Mouse (Mus musculus) heart, adult 18-20 months (tissue): ENCODE measurements around the gene Ifit2. TPM values are rescaled to one million over a fixed set of nuclear protein-coding genes. Genes with fewer than 3 reads are reported as not detected.
"Not testable (repeated sequence)": the region's sequence is repeated elsewhere in the genome, so short reads cannot be mapped to it uniquely, and the experiment has no call there.

Experiments
- DNase-seq, 2 experiments: peaks; one replicate each; pipeline ENCODE4 v3.0.0; 2021 to 2022; ENCODE audit warnings: mixed read lengths in 1 of 2
- total RNA-seq, 2 experiments: library from RNA; stranded (reverse); gene quantifications; 2 replicates each; pipeline ENCODE4 v1.2.3; 2021

The Ifit2 gene
- total RNA-seq, 2 experiments from 2014 or later: 3.1 to 3.7 TPM

DNA sequence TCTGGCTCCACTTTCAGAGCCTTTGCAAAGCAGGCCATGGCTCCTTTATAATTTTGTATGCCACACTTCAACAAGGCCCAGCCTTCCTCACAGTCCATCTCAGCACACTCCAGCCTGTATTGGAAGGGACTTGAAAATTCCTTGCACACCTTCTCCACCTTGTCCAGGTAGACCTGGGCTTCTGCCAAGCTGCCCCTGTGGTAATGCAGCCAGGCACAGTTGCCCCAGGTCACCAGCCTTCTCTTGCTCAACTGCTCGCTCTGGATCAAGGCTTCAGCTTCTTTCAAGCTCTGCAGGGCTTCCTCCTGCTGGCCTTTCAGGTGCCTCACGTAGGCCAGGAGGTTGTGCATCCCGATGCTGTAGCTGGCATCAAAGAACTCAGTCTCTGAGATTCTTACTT lies 44.0 kb downstream of the Ifit2 start:
- DNase-seq: not testable (repeated sequence)

DNA sequence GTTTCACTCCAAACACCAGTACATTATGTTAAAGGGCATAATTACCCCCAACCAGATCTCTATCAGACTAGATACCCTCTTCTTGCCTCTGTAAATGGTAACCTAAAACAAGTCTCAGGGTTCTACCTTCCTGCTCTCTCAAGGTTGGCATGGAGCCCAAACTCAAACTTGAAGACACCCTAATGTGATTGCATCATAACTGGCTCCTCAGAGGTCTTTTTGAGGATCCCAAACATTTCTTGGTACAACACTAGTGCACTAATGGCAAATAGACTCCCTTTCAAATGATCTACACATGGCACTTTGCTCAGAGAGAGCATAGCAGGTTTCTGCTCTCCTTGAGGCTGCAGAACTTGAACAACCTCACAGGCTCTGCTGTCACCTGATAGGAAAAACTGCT lies 46.3 kb downstream of the Ifit2 start:
- DNase-seq: no peak

DNA sequence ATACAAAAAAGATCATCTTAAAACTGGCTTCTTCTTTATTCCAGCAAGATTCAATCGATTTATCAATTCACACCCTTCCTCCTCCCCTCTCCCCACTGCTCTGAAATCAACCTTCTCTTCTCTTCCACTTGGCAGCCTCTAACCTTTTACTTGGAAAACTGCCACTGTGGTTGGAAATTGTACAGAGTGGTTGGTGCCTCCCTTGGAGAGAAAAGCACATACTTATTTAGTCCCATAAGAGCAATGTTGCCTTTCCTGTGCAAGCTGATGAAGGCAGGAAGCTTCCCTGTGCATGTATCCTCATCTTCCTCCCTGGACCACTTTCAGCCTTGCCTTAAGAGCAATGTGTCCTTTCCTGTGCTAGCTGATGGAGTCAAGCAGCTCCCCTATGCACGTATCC lies 47.8 kb downstream of the Ifit2 start:
- DNase-seq: peak; percentile 82 to 86

DNA sequence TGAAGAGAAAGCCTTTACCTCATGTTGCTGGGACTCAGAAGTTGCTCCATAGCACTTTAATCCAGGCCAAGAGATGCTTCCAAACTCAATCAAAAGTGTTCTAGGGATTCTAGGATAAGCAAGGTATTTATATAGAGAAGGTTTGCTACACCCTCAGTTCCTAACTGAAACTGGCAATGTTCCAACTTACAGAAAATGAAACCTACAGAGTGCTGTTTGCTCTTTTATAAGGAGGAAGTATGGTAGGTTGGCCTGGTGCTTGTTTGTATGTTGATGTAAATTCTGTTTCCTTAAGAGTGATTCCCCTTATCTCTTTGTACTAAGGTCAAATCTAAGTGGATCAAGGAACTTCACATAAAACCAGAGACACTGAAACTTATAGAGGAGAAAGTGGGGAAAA lies 48.8 kb downstream of the Ifit2 start:
- DNase-seq: not testable (repeated sequence)

DNA sequence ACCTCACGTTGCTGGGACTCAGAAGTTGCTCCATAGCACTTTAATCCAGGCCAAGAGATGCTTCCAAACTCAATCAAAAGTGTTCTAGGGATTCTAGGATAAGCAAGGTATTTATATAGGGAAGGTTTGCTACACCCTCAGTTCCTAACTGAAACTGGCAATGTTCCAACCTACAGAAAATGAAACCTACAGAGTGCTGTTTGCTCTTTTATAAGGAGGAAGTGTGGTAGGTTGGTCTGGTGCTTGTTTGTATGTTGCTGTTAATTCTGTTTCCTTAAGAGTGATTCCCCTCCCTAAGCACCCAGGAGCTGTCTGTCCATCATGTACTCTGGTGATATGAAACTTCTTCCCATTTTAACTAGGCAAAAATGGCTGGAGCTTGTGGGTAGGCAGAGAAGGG lies 51.4 kb downstream of the Ifit2 start, which contains the start of gene Ifit1bl1:
Gene Ifit1bl1, minus strand, starts transcription at position 69 of the 400 bp plus-strand sequence.
- not testable (repeated sequence) for DNase-seq

DNA sequence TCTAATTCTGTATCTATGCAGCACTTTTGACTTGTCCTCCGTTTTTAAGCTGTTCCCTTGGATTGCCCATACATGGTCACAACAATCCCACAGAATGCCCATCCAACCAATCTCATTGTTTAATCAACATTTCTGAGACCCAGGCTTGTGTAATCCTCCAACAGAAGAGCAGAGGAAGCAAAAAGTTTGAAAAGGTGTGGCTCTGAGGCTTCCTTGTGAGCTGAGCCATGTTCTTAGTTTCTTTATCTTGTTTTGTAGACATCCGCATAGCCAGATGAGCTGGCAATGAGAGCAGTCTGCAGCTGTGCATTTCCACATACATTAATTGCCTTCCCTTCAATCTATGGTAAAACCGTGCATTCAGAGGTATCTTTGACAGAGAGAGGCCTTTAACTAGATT lies 55.0 kb downstream of the Ifit2 start:
- no peak for DNase-seq

DNA sequence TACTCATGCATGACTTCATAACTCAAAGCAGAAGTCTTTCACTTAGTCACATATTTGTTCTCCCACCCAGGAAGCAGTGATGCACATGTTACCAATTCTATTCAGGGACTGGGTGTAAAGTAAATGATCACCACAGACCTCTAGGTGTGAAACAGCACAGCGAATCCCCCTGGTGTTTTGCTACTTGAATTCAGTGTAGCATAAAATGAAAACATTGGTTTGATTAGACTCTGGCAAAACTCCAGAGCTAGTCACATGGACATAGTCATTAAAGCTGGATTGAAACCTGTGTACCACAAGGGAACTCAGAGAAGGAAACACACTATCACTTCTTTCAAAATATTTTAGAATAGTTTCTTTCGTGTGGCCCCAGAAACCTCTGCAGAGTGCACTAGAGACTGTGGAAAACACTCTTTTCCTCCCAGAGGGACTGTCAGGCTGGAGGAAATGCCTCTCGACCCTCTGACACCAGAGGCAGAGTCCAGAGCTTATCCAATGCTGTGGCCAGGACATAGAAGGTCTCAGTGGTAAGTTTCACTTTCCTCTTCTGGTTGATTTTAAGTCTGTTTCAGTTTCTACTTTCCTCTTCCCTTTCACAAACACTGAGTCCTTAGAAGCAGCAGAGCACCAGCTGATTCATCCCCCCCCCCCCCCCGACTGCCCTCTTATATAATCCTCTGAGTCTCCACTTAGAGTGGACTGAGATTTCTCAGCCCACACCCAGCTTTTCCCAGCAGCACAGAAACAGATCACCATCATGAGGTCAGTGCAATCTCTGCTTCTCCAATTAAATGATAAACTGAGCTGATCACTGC lies 57.0 kb downstream of the Ifit2 start, which contains the start of gene Ifit3b:
Gene Ifit3b, plus strand, starts transcription at position 734 of the 815 bp plus-strand sequence.
- DNase-seq: peak; percentile 72 to 75

DNA sequence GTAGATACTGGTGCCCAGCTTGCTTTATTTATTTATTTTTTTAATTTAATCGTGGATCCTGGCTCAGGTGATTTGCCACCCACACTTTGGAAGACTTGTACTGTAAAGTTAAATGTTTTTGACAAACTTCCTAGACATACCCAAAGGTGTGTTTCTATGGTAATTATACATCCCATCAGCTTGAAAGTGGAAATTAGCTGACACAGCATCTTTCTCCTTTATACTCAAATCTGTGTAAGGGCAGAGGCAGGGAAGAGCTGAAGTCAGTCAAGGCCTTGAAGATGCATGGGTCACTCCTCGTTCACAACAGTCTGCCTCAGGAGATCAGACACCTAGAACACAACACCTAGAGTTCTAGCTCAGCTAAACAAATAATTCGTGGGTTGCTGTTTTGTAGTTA lies 59.6 kb downstream of the Ifit2 start:
- DNase-seq: not testable (repeated sequence)

DNA sequence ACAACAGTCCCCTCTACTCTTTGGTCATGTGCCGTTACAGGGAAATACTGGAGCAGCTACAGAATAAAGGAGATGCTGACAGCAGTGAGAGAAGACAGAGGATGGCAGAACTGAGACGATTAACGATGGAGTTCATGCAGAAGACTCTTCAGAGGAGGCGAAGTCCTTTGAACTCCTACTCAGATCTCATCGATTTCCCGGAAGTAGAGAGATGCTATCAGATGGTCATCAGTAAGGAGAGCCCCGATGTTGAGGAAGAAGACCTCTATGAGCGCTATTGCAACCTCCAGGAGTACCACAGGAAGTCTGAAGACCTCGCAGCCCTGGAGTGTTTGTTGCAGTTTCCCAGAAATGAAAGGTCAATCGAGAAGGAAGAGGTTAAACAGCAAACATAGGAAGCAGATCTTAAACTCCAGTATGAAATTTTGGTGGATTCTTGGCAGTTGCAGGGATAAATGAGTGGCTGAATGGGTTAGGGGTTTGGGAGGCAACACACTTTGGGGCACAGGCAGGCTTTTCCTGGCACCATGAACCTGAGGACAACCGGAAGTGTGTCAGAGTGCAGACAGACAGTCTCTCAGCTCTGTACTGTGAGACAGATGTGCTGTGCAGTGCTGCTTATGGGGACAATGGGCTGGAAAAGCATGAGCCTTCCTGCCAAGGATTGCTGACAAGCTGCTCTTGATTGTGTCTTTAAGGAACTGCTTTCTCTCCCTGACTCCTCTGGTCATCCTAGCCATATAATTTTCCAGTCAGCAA lies 61.9 kb downstream of the Ifit2 start:
- not testable (repeated sequence) for DNase-seq

DNA sequence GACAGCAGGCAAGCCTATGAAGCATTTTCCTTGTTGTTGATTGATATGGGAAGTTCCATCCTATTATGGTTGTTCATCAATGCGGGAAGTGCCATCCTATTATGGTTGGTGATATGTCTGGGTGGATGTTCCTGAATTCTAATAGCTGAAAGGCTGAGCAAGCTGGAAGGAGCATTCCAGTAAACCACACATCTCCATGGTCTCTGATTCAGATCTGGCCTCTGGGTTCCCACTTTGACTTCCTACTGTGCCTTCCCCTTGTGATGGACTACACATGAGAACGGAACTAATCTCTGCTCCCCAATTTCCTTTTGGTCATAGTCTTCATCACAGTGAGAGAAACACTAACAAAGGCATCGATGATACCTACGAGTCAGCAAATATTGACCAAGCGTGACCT lies 70.4 kb downstream of the Ifit2 start:
- no peak for DNase-seq

DNA sequence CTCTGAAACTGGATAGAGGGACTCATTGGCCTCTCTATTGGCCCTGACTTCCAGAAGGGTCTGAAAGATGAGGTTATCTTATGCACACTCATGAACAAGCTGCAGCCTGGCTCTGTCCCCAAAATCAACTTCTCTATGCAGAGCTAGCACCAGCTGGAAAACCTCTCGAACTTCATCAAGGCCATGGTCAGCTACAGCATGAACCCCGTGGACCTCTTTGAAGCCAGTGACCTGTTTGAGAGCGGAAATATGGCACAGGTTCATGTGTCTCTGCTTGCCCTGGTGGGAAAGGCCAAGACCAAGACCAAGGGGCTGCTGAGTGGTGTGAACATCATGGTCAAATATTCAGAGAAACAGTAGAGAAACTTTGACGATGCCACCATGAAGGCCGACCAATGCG lies 73.3 kb downstream of the Ifit2 start:
- no peak for DNase-seq

DNA sequence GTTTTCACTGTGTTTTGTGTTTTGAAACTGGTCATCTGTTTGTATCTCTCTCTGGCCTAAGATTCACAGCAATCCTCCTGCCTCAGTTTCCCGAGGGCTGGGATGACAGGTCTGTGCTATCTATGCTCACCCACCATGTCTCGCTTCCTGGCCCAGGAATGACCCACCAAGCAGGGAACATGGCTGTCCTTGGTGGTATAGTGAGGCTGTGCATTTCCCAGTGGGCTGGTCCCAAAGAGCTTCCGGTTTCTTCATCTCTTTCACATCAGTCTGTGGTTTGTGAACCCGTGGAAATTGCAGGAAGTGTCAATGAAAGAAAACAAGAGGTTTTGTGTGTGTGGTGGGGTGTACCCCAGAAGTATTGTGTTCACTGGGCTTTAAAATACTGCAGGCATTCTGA lies 74.2 kb downstream of the Ifit2 start:
- DNase-seq: no peak

Other genes with a start within 250 kb of the Ifit2 start
- gene Ch25h, start 75.5 kb upstream of the Ifit2 start, total RNA-seq: under 1 TPM in 1 of 2 experiments, not detected in 1; 0.25 TPM
- 10 to 100 TPM; 22.2 to 28.9 TPM for gene Lipa, start 23.2 kb upstream of the Ifit2 start, total RNA-seq
- 1 to 10 TPM; 2.8 to 3.4 TPM for gene Ifit3, start 32.8 kb downstream of the Ifit2 start, total RNA-seq
- 1 to 10 TPM; 1.3 to 2.5 TPM for gene Ifit1bl1, start 51.3 kb downstream of the Ifit2 start, total RNA-seq
- gene Ifit3b, start 57.3 kb downstream of the Ifit2 start, total RNA-seq: 1 to 10 TPM in 1 of 2 experiments, under 1 TPM in 1; 0.90 to 1.5 TPM
- gene Ifit1bl2, start 90.0 kb downstream of the Ifit2 start, total RNA-seq: 1 to 10 TPM; 1.1 to 2.1 TPM
- 1 to 10 TPM; 1.8 to 2.0 TPM for gene Ifit1, start 90.2 kb downstream of the Ifit2 start, total RNA-seq
- gene Slc16a12, start 196.6 kb downstream of the Ifit2 start, total RNA-seq: 1 to 10 TPM; 1.0 to 1.7 TPM